Mouse (Mus musculus) left cerebral cortex, postnatal 10 days (tissue): ENCODE measurements around the gene Cysltr1. TPM values are rescaled to one million over a fixed set of nuclear protein-coding genes. Genes with fewer than 3 reads are reported as not detected.
A peak's percentile ranks its signal among the peaks of the same experiment; 100 is the strongest.

Source experiments
- DNase-seq, 2 experiments: peaks; one replicate each; pipeline ENCODE4 v3.0.0; 2021 to 2022; ENCODE audit warnings: low spot score in 2 of 2, mixed read lengths in 1 of 2; ENCODE audit errors: extremely low spot score in 1 of 2
- intact Hi-C: fragments of 180-260 bp; cut with DNase I; formaldehyde crosslinking; loops from one replicate; pipeline ENCODE4 v1.15.1; 2025
- total RNA-seq, 2 experiments: library from RNA; stranded (reverse); gene quantifications; 2 replicates each; pipeline ENCODE4 v1.2.3; 2021

The Cysltr1 gene
- under 1 TPM; 0.24 to 0.51 TPM for total RNA-seq

DNA sequence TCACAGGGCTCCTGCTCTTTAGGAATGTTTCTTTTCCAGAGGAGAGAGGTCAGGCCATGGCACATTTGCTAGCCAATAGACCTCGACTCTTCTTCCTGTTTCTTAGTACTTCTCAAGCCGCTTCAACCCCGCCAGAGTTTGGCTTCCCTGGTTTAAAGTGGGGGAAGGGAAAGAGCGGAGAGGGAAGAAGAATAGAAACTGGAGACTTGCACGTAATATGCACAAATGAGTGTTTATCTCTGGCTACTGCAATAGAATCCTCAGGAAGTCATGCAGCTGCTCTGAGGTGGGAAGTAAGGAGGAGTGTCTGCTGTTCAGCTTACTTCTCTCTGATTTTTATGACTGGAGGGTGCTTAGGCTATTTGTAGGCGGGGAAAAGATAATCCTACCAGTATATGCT, at the start of gene Cysltr1:
Cysltr1 (minus strand) TSS at position 294 of the 400 bp plus-strand sequence.
- DNase-seq, result peak in 1 of 2 experiments; percentile 2
- intact Hi-C loops, result no loop called here

GRCm38 (mm10) chrX:106634799-106635541, 31.5 kb upstream of the Cysltr1 start:
- intact Hi-C loops, result no loop called here
- DNase-seq, result no peak

DNA sequence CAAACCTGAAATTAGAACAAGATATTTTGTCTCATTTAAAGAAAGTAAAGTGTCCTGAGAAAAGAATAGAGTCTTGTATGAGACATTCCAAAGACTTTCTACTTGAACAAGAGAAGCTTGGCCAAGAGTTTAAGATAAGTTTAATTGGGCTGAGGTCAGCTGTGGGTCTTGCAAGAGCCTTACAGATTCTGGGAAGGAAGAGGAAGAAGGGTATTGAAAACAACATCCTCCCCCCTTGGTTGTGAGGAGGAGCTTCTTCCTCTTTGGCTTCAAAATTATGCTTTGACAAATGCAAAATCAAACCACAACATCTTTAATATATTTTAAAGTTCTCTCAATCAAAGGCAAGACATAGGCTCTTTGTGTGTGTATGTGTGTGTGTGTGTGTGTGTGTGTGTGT, 30.1 kb upstream of the Cysltr1 start:
- DNase-seq, result no peak
- intact Hi-C loops, result no loop called here

DNA sequence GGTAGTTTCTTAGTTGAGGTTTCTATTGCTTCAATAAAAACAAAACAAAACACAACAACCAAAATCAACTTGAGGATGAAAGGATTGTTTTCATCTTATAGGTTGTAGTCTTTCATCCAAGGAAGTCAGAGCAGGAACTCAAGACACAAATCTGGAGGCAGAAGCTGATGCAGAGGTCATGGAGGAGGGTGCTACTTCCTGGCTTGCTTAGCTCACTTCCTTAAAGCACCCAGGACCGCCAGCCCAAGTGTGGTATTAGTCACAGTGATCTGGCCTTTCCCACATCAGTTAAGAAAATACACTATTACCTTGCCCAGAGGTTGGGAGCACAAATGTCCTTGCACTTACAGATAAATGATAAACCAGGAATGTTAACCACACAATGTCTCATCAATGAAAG, 25.0 kb upstream of the Cysltr1 start:
- intact Hi-C loops, result no loop called here
- DNase-seq, result no peak

DNA sequence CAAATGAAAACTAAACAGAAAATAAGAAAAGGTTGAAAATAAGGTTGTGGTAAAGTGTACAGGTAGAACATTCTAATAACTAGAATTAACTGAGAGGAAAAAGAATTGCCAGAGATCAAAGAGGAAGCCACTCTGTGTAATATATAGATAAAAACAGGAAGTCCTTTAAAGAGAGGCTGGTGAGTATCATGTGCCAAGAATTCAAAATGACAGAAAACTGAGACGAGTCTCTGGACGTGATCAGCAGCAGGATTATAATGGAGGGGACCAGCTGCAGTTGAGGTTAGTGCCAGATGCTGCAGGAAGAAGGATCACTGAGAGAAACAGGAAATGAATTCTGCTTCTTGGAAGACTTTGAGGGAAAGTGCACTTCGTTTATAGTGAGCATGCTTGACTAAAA, 20.2 kb upstream of the Cysltr1 start:
- DNase-seq, result no peak
- intact Hi-C loops, result no loop called here

GRCm38 (mm10) chrX:106622512-106622911, 19.0 kb upstream of the Cysltr1 start:
- intact Hi-C loops, result no loop called here
- no peak for DNase-seq

GRCm38 (mm10) chrX:106602574-106603258, 763 bp downstream of the Cysltr1 start:
- DNase-seq, result no peak
- intact Hi-C loops, result no loop called here

- intact Hi-C loops, result no loop called here
- DNase-seq, result no peak
Observed at GRCm38 (mm10) chrX:106595904-106596303, 7.6 kb downstream of the Cysltr1 start.

DNA sequence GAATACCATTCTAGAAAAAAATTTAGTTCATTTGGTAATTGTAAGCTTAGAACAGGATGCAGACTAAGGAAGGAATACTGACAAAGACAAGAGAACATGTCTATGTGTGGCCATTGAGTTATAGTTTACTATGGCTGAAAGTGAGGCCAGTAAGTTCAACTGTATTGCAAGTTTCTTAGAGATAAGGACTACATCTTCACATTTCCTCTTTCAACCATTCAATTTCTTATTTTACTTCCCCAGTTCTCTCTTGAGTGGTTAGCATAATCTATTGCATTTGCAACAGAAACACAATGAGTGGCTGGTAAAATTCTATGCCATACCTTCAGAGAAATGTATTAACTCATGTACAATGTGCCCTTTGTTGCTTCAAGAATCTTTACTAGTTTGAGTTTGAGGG, 9.6 kb downstream of the Cysltr1 start:
- DNase-seq, result no peak
- intact Hi-C loops, result no loop called here

- intact Hi-C loops, result no loop called here
- no peak for DNase-seq
Observed at GRCm38 (mm10) chrX:106582886-106583285, 20.6 kb downstream of the Cysltr1 start, which contains the start of gene Gm5127. TSS of gene Gm5127 (plus strand) at chrX:106583186.

DNA sequence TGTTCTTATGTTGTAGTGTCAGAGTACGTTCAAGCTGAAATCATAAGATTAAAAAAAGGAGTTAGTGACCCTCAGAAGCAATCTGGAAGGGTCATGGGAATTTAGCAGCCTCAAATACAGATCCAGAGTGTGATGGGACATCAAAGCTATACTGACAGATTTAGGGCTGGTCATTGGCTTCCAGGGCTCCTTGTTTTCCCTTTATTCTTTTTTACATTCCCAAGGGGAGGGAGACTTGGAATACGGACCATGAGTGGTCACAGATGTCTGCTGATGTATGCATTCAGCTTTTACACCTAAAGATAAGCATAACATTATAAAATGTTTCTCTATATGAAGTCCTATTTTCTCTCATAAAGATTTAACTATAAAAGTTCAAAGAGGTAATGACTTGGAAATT, 21.3 kb downstream of the Cysltr1 start:
- intact Hi-C loops, result no loop called here
- no peak for DNase-seq

DNA sequence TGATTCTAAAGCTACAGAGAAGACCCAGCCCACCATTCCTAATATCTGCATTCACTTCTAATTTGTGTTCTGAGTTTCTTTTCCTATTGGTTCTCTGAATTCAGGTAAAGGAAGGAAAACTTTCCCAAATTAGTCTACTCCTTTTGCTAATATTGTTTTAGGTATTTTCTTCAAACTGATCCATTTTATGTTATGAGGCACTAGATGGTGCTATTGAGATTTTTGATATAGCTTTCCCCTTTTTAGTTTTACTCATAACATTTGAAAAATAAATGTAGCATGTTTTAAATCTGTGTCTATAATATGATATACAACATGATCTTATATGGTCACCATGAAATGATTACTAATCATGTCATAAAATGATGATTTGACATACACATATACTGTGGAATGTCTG, 23.1 kb downstream of the Cysltr1 start:
- intact Hi-C loops, result no loop called here
- DNase-seq, result no peak

DNA sequence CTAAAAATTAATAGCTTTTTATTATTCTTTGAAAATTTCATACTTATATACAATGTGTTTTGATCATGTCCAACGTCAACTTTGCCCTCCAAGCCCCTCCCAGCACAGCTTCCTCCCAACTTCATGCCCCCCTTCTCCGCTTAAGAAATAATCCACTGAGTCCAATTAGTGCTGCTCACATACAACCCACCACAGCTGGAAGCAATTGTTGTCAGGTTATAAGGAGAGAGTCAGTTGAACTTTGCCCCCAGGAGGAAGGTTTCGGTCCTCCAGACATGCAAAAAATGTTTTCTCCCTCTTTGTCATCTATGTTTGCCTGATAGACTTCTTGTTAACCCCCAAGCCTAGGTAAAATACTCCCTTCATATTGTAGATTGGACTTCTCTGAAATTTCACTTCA, 24.5 kb downstream of the Cysltr1 start:
- intact Hi-C loops, result loop anchor here (10.0 kb wide), 1 partner anchor 186 kb away; no protein-coding TSS in a partner anchor
- DNase-seq, result no peak

GRCm38 (mm10) chrX:106555457-106555856, 48.0 kb downstream of the Cysltr1 start:
- intact Hi-C loops, result no loop called here
- no peak for DNase-seq

DNA sequence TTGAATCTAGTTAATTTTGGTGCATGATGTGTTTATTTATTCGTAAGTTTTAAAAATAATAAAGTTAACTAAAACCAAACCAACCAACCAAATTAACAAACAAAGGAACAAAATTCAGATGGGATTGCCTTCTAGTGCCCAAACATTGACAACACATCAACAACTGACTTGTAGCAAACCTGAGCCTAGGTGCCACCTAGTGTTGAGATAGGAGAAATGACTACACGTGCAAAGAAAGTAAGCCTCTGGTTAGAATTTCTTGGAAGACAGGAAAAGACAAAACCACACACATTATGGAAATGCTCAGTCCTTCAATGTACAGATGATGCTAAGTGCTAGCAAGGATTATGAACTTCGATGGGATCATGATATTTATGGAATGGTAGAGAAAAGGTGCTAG, 67.1 kb downstream of the Cysltr1 start:
- intact Hi-C loops, result no loop called here
- DNase-seq, result no peak

Other genes starting within 250 kb of the Cysltr1 start
- not detected for gene Fndc3c1, start 118.3 kb downstream of the Cysltr1 start, total RNA-seq
- gene Gm5127, start 20.5 kb downstream of the Cysltr1 start, total RNA-seq, result not detected
- gene Rtl3, start 237.0 kb upstream of the Cysltr1 start, total RNA-seq, result under 1 TPM; 0.12 to 0.36 TPM